Mouse (Mus musculus) liver, embryonic 11.5 days (tissue): Measurements from ENCODE around the gene Slc25a54. TPM values are rescaled to one million over a fixed set of nuclear protein-coding genes. Genes with fewer than 3 reads are reported as not detected.

Experiments used
- ATAC-seq: fragments of 200-750 bp; cut with Nextera tagmentation; replicated peaks from 2 replicates; pipeline ENCODE4 v1.8.0; 2017; ENCODE audit warnings: moderate number of reproducible peaks, mild to moderate bottlenecking, moderate TSS enrichment, moderate library complexity; ENCODE audit not compliant: low FRiP score
- DNase-seq: peaks from one replicate; pipeline ENCODE4 v3.0.0-alpha.2; 2017; ENCODE audit warnings: low spot score
- H3K27ac ChIP-seq: fragments of 300-500 bp; sonication (generic); 2 replicates; pipeline ENCODE4 v1.5.1; 2014; ENCODE audit warnings: mild to moderate bottlenecking, low read depth, low read length, control low read depth
- H3K27me3 ChIP-seq: fragments of 300-500 bp; sonication (generic); replicated peaks from 2 replicates; pipeline ENCODE4 v1.6.1; 2014; ENCODE audit warnings: low read length, mixed read lengths; ENCODE audit not compliant: control insufficient read depth, insufficient read depth
- H3K36me3 ChIP-seq: fragments of 300-500 bp; sonication (generic); 2 replicates; pipeline ENCODE4 v1.6.1; 2014; ENCODE audit warnings: mild to moderate bottlenecking, low read length, moderate library complexity, mixed read lengths; ENCODE audit not compliant: control insufficient read depth, insufficient read depth
- H3K4me1 ChIP-seq: fragments of 300-500 bp; sonication (generic); replicated peaks from 2 replicates; pipeline ENCODE4 v1.6.1; 2014; ENCODE audit warnings: low read length, mixed read lengths; ENCODE audit not compliant: control insufficient read depth, insufficient read depth
- H3K4me2 ChIP-seq: fragments of 300-500 bp; sonication (generic); 2 replicates; pipeline ENCODE4 v1.6.1; 2014; ENCODE audit warnings: mild to moderate bottlenecking, control low read depth, moderate library complexity
- H3K4me3 ChIP-seq: fragments of 300-500 bp; sonication (generic); 2 replicates; pipeline ENCODE4 v1.5.1; 2014; ENCODE audit warnings: low read depth, low read length, control low read depth
- H3K9ac ChIP-seq: fragments of 300-500 bp; sonication (generic); 2 replicates; pipeline ENCODE4 v1.6.1; 2014; ENCODE audit warnings: low read depth, low read length, control low read depth
- H3K9me3 ChIP-seq: fragments of 300-500 bp; sonication (generic); 2 replicates; pipeline ENCODE4 v1.6.1; 2016; ENCODE audit warnings: low read length, inconsistent platforms, mixed read lengths; ENCODE audit not compliant: control insufficient read depth
- WGBS: fragments of 180-500 bp; shearing (Covaris S2); extraction: QIAGEN DNeasy Blood & Tissue Kit; methylation state at CpG from one replicate; pipeline ENCODE4 v1.1.7; 2014; 5-methylcytosine and 5-hydroxymethylcytosine counted together
- polyA plus RNA-seq: library from polyadenylated mRNA; unstranded; fragments of >200 nt; fragmentation: Nextera tagmentation; extraction: Ambion mirVana; gene quantifications from 2 replicates; pipeline ENCODE4 v1.2.1, GENCODE M21; 2014

Slc25a54 gene
- polyA plus RNA-seq, 1 experiment from 2014 or later: not detected

DNA sequence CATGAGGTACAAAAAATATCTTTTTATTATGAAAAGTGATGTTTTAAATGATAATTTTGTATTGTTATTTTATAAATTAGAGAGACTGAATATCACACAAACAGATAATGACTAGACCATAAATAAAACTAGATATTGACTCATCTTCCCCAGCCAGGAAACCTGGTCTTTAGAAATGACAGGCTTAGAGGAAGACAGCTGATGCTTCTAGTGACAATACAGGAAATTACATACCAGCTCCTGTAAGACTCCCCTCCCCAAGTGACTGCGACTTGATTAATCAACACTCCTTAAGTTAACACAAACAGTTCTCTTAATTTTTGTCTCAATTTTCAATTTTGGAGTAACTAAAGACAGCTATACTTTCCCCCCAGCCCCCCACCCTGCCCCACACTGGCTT, 55.1 kb downstream of the Slc25a54 start:
- Histone ChIP-seq H3K4me1 (no peaks in the 10 kb centered on the region), H3K9me3 (no peaks in the 10 kb centered on the region), H3K4me3 (no peak overlapping the region), H3K4me2 (no peak overlapping the region), H3K36me3 (no peaks in the 10 kb centered on the region), H3K27ac (no peak overlapping the region), H3K9ac (no peak overlapping the region), H3K27me3 (no peaks in the 10 kb centered on the region)
- WGBS: 65% methylated on average over 1 of the region's 1 CpGs
- no peak for ATAC-seq
- DNase-seq: no peak

DNA sequence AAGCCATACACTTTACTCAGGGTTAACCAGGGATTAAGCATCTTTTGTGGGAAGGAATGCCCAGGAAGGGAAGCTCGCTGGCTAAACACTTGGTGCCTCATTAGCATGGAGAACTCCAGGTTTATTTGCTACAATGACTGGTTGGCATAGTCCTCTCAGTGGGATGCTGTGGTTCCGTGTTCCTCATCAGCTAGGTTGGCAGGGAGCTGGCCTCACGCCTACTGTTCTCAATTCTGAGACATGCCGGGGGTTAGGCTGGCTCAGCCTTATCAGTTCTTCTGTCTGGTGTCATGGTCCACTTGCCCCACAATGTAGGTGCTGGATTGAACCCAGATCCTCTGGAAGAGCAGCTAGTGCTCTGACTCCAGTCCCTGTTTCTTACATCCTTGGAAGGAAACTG, 72.3 kb downstream of the Slc25a54 start:
- Histone ChIP-seq H3K4me2 (no peak overlapping the region), H3K27ac (no peak overlapping the region), H3K9me3 (no peaks in the 10 kb centered on the region), H3K9ac (no peak overlapping the region), H3K4me3 (no peak overlapping the region), H3K27me3 (no peaks in the 10 kb centered on the region), H3K4me1 (no peaks in the 10 kb centered on the region), H3K36me3 (no peaks in the 10 kb centered on the region)
- WGBS: 84% methylated on average over 4 of the region's 4 CpGs
- DNase-seq: no peak
- no peak for ATAC-seq

- Histone ChIP-seq H3K36me3 (no peaks in the 10 kb centered on the region), H3K4me1 (no peaks in the 10 kb centered on the region), H3K4me3 (no peak overlapping the region), H3K9ac (no peak overlapping the region), H3K9me3 (no peaks in the 10 kb centered on the region), H3K4me2 (no peak overlapping the region), H3K27ac (no peak overlapping the region), H3K27me3 (no peaks in the 10 kb centered on the region)
- no peak for ATAC-seq
- no peak for DNase-seq
- 91% methylated on average over 6 of the region's 6 CpGs for WGBS
Measured at GRCm38 (mm10) chr3:109153410-109153809, 73.1 kb downstream of the Slc25a54 start.

DNA sequence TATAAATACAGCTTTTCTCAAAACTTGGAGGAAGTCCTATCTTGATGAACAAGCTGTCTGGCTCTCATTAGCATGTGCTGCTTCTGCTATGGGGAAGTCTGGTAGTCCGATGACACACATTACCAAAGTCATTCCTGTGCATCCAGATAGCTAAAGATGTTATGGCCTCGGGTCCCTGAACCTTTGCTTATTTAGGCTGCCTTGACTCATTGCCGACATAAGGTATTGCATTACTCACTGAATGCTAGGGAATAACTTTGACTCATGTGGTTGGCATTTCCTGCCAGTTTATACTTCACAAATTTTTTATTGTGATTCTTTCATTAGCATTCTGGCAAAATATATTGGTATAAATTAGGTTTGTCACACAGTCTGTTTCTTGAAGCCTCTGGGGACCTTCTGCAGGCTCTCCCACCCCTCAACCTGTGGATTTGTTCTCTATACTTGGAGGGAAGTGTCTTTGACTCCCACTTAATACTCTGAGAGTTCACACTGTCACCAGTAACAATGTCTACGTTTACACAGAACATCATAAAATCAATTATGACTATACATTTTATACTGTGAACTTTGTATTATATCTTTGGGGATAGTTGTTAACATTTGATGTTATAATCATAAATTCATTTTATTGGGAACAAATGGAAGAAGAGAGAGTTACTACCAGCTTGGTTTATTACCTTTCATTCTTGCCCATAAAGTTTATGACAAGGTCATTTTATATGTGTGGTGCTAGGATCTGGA, 75.8 kb downstream of the Slc25a54 start:
- 72% methylated on average over 4 of the region's 4 CpGs for WGBS
- H3K27me3 ChIP-seq: no peaks in the 10 kb centered on the region
- DNase-seq (no peak), ATAC-seq (no peak)
- no peak overlapping the region for H3K4me2 ChIP-seq
- no peak overlapping the region for H3K9ac ChIP-seq
- no peaks in the 10 kb centered on the region for H3K9me3 ChIP-seq
- H3K36me3 ChIP-seq: 0 out of 2 replicates have a peak, but pooled peaks cover 3% of the 10 kb centered on the region
- H3K4me3 ChIP-seq: no peak overlapping the region
- H3K27ac ChIP-seq: no peak overlapping the region
- H3K4me1 ChIP-seq: no peaks in the 10 kb centered on the region

DNA sequence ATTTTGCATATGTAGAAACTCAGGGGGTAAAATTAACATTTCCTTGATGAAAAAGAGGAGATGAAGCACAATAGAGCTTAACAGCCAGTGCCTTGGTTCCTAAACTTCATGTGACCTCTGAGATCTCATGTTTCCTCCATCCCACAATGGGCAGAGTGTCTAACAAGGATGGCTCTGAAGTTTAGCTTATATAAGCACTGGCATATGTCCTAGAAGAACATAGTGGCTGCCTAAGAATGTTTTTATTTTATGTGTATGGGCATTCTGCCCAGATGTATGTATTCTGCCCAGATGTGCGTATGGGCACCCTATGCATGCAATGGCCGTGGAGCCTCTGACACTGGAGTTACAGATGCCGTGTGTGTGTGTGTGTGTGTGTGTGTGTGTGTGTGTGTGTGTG, 77.2 kb downstream of the Slc25a54 start:
- H3K4me3 ChIP-seq: no peak overlapping the region
- 89% methylated on average over 3 of the region's 3 CpGs for WGBS
- H3K4me1 ChIP-seq: no peaks in the 10 kb centered on the region
- ATAC-seq: no peak
- no peak overlapping the region for H3K4me2 ChIP-seq
- no peak overlapping the region for H3K27ac ChIP-seq
- H3K9me3 ChIP-seq: no peaks in the 10 kb centered on the region
- H3K9ac ChIP-seq: no peak overlapping the region
- DNase-seq: no peak
- H3K36me3 ChIP-seq: 0 out of 2 replicates have a peak, but pooled peaks cover 3% of the 10 kb centered on the region
- no peaks in the 10 kb centered on the region for H3K27me3 ChIP-seq

DNA sequence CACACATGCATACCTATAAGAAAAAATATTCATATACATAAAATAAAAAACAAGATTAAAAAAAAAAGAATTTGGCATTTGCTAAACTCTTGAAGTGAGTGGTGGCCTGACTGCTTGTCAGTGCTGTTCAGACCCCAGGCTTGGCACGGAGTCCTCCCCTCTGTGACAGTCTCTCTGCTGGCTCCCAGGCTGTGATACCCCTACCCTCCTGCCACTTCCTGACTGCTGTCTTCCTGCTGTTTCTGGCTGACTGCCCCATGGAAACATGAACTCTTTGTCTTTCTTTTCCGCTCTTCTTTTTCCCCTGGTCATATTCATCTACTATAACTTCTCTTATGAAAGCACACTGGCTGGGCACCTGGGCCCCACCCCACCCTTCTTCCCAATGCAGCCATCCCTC, 83.8 kb downstream of the Slc25a54 start:
- ATAC-seq (no peak), DNase-seq (no peak)
- no peak overlapping the region for H3K4me3 ChIP-seq
- H3K36me3 ChIP-seq: 0 out of 2 replicates have a peak, but pooled peaks cover 3% of the 10 kb centered on the region
- H3K27ac ChIP-seq: no peak overlapping the region
- no peak overlapping the region for H3K9ac ChIP-seq
- H3K9me3 ChIP-seq: no peaks in the 10 kb centered on the region
- 86% methylated on average over 2 of the region's 2 CpGs for WGBS
- no peaks in the 10 kb centered on the region for H3K27me3 ChIP-seq
- H3K4me2 ChIP-seq: no peak overlapping the region
- no peaks in the 10 kb centered on the region for H3K4me1 ChIP-seq

DNA sequence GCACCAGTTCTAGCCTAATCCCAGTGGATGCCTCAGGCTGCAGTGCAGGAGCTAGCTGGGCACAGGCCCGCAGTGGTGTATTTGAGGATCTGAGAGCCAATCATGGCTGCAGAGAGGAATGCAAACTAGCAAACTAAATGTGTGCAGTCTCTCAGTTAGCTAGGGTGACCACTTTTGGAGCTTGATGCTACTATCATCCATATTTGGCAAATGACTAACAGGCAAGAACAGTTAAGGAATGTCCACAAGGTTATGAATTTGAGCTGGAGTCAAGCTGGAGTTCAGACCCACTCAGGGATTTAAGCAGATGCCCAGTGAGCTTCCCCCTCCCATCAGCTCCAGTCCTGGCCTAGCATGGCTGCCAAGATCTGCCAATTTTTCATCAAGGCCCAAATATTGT, 84.4 kb downstream of the Slc25a54 start:
- Histone ChIP-seq H3K4me2 (no peak overlapping the region), H3K27me3 (no peaks in the 10 kb centered on the region), H3K36me3 (0 out of 2 replicates have a peak, but pooled peaks cover 2% of the 10 kb centered on the region), H3K27ac (no peak overlapping the region), H3K9me3 (no peaks in the 10 kb centered on the region), H3K4me1 (no peaks in the 10 kb centered on the region), H3K9ac (no peak overlapping the region), H3K4me3 (no peak overlapping the region)
- ATAC-seq: no peak
- DNase-seq: no peak
- WGBS: 83% methylated on average over 1 of the region's 1 CpGs

DNA sequence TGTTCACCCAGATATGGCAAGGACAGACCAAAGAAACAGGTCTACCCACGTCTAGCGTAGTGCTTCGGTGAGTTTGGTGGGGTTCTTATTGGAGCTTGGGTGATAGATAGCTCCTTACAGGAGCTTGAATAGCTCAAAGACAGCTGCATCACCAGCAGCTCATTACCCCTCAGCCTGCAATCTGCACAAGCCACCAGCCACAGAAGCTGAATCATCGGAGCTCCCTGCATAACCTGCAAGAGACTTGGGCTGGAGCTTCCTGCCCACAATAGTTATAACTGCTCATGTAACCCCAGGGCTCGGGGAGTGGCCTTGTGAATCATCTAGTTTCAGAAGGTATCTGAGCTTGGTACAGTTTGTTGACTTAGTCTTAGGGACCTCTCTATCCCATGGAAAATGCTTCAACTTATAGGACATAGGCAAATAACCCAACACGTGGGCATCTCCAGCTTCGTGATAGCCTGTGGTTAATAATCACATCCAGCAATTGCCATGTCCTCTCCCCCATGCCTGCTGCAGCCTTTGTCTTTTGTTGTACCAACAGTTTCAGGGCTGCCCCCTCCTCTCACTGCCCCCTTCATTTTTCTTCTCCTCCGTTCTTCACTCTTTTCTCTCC, 85.1 kb downstream of the Slc25a54 start:
- no peaks in the 10 kb centered on the region for H3K36me3 ChIP-seq
- H3K4me2 ChIP-seq: no peak overlapping the region
- no peak overlapping the region for H3K27ac ChIP-seq
- ATAC-seq: no peak
- no peaks in the 10 kb centered on the region for H3K4me1 ChIP-seq
- H3K4me3 ChIP-seq: no peak overlapping the region
- 62% methylated on average over 8 of the region's 8 CpGs for WGBS
- no peaks in the 10 kb centered on the region for H3K27me3 ChIP-seq
- DNase-seq: no peak
- H3K9me3 ChIP-seq: no peaks in the 10 kb centered on the region
- H3K9ac ChIP-seq: no peak overlapping the region
